Mouse (Mus musculus): ENCODE results near the gene Id1.

- TF ChIP-seq CTCF (IDR thresholded peaks at IDR 0.05; ENCODE audit: extremely low read depth, insufficient read length, insufficient replicate concordance, low read depth, low read length) (no peak), POLR2A (IDR thresholded peaks at IDR 0.05; ENCODE audit: low read depth, low read length) (no peak)
Measured at GRCm38 (mm10) chr2:152725178-152725750, 10.8 kb upstream of the Id1 start.

All from small intestine, adult 2 months (tissue).